Mouse (Mus musculus) natural killer cell, adult 2 months (primary cell): ENCODE measurements around the gene Arhgap35.

Source experiments
- DNase-seq, 2 experiments: peaks; one replicate each; pipeline ENCODE4 v3.0.0; 2022; ENCODE audit warnings: low spot score in 2 of 2

The Arhgap35 gene

DNA sequence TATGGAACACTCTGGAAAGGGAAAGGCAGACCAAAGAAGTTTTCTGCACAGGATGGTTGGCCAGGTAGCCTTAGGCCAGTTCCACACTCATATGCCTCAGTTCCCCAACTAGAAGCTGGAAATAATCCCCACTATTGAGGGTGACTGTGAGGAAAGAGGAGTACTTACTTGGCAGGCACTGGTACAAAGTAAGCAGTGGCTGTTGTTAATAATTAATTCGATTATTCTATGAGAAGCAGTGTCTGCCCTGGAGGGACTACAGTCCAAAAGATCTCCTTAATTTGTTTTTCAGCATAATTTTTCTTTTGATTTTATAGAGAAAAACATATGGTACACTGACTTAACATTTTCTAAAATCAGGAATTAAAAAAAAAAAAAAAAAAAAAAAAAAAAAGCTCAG, 10.7 kb downstream of the Arhgap35 start:
- no peak for DNase-seq

DNA sequence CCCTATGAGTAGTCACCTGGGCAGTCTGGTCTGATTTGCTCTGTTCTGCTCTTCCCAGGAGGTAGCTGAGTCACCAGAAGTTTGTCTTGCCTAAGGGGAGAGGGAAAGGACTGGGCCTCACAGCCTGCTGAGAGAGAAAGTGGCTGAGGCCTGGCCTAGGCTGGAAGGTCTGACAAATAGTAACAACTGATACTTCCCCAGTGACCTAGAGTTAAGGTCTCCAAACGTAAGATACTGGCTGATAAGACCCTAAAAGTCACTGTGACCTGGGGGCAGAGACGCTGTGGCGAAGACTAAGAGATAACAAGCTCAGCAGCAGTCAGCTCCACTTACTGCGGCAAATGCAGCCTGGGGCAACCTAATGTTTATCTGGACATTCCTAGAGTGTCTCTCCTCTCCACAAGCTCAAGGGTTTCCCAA, 13.1 kb downstream of the Arhgap35 start:
- no peak for DNase-seq

DNA sequence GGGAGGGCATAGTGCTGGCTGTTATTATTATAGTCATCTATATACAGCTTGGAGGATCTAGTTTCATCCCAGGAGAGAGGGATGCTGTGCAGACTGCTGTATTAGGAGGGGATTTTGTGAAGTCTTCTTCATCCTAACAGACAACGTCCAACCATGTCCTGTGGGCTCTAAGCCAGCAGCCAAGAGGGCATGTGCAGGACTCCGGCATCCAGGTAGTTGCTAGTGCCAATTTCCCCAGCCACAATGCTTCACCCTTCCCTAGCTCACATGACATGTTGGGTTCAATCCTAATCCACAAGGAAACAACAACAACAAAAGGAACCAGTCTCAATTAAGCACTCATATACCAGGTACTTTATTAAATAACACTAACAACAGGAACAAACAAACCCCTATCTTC, 15.8 kb downstream of the Arhgap35 start:
- no peak for DNase-seq

DNA sequence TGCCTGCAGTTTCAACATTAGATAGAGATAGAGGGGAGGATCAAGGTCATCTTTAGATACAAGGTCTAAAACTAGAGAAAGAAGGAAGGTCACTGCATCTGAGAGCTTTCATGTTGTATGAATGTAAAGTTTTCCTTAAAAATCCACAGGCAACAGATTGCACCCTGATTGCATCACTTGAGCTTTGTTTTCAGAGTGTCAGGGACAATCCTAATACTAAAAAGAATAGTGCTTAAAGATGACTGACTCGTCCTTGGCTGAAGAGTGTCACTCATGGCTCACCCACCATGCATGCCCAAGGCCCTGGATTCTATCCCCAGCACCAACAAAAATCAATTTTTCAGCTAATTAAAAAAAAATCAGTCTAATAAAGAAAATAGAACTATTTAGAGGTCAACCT, 23.5 kb downstream of the Arhgap35 start:
- no peak for DNase-seq

DNA sequence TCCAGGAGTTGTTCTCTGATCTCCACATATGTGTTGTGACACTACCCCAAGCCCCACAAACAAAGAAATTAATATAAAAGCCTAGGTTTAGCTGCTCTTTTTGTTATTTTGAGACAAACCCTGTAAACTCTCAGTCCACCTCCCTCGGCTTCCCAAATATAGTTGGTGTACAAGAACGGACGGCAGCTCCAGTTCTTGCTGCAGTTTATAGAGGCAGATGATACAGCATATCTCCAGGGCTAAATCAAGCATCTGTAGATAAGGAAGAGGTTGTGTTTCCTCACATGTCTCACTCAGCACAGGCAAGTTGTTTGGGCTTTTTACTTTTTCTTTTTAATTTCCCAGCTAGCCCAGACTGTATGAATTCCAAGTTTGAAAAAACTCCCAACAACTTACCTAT, 27.1 kb downstream of the Arhgap35 start:
- DNase-seq = no peak

DNA sequence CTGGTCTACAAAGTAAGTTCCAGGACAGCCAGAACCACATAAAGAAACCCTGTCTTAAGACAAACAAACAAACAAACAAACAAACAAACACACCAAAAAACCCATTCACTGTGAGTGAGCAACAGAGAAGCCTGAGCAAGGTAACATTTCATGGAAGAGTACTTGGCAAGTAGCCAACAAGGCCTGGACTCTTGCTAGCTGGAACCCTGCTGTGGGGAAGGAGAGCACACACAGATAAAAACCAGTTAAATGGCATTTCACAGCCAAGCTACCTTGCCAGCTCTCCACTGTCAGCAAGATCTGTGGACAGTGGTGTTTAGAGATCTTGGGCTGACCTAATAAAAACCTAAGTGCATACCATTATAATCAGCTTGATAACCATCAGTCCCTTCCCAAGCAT, 30.4 kb downstream of the Arhgap35 start:
- DNase-seq = no peak

DNA sequence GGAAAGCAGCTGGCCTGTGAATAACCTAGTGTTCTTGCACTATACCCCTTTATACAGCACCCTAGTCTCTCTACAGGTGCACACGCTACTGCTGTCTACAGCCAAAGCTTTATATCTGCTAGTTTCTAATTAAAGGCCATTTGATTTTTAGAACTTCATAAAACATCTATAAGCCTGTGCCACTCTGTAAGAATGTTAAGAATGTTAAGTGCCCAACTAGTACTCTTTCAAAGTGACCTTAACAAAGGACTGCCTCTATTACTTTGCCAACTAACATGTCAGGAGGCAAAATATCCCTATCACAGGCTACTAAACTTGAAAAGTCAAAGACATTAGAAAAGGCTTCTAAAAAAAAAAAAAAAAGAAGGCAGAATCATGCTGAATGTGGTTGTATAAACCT, 31.0 kb downstream of the Arhgap35 start:
- no peak for DNase-seq

DNA sequence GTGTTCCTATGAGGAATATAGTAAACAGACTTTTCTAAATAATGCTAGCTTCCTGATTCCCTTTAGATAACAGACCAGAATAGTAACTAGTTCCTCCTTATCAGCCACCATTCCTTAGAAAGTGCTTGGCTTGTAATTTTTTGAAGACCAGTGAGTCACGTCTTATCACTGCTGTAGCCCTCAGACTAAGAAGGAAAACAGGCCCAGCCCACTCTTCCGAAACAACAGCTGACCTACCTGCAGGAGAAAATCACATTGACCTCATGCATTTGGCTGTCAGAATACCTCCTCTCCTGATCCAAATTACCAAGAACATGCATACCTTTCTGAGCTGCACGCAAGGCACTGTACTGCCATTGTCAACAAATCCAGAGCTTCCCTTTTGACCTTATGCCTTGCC, 32.5 kb downstream of the Arhgap35 start:
- no peak for DNase-seq

DNA sequence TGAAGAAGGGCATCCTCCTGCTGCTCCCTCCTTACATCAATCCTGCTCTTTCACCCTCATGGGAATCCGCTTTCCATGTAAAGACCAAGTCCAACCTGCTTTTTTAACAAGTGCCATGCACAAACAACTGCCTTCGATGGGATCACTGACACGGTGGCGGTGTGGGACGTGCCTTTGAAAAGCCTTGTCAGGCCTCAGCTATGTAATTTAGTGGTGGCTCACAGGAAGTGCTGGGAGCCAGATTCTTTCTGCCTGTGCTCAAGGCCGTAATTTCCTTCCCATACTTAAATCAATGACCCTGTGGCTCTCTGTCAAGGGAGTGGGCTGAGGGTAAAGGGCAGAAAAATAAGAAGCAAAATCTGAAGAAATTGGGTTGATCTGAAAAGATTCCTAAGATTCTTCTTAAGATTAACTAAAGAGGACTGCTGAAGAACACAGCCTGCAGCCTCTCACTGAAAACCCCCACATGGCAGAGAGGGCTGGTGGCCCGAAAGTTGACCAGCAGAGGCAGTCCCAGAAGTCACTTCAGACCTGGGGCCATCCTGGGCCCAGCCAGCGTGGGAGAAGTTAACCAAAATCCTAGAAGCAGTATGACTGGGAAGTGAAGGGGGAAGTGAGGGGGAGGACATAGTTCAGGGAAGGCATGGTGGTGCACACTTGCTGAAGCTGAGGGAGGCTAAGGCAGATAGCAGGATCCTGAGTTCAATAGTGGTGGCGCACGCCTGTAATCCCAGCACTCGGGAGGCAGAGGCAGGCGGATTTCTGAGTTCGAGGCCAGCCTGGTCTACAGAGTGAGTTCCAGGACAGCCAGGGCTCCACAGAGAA, 33.3 kb downstream of the Arhgap35 start:
- no peak for DNase-seq

DNA sequence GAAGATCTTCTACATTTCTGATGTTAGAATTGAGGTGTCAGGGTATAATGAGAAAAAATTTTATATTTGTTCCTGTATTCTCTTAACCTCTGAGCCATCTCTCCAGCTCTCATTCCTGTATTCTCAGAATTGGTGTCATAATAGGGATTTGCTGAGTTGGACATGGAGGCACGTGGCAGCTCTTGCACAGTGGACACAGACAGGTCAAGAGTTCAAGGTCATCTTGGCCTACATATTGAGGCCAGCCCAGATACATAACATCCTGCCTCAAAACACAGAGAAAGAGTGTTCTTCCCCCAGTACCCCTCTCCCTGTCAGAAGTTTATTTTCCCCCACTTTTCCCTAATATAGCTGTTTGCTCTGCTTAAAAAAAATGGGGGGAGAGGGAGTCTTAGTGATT, 38.1 kb downstream of the Arhgap35 start:
- DNase-seq = no peak

DNA sequence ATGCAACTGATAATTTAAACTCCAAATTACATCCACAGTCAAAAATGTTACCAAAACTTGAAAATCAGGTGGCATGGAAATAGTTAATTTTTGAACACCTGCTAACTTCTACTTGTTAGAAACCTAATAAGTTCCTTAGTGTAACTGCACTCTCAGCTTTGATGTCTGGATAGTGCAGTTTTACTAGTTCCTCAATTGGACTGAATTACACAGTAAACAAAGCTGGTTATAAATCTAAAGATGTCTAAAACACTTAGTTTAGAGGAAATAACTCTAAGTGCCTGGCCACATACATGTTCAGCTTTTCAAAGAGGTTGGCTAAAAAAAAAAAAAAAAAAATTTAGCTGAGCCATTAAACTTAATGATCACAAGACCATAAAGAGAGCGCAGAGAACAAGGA, 43.6 kb downstream of the Arhgap35 start:
- DNase-seq = no peak

DNA sequence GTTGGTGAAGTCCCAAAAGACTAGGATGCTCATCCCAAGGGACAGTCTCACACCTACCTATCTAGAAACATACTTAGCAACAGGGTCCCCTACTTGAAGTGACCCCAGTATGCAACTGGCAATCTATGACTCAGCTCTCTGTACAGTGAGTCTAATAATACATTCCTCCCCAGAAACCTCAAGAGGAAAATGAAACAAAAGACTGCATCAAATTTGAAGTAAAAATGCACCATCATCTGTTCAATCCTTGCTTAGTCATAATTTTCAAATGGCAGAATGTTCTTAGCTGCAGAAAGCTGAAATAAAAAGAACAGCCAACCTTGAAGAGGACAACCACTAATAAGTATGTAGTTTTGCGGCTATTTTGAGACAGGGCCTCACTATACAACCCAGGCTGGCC, 44.1 kb downstream of the Arhgap35 start:
- no peak for DNase-seq

DNA sequence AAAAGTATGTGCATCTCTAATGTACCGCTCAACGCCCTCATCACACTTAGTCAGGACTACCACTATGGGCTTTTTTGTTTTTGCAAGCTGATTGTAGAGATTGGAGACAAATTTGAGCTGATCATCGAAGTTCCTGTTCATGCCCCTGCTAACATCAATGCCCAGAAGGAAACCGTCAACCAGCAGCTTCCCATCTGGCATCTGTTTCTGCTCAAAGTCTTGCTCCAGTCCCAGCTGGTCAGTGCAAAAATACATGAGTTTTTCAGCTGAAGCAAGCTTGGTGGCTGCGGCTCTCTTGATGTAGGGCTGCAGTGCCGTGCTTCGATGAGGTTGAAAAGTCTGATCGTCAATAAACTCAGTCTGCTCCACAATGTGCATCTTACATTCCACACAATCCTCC, 50.3 kb downstream of the Arhgap35 start:
- no peak for DNase-seq

DNA sequence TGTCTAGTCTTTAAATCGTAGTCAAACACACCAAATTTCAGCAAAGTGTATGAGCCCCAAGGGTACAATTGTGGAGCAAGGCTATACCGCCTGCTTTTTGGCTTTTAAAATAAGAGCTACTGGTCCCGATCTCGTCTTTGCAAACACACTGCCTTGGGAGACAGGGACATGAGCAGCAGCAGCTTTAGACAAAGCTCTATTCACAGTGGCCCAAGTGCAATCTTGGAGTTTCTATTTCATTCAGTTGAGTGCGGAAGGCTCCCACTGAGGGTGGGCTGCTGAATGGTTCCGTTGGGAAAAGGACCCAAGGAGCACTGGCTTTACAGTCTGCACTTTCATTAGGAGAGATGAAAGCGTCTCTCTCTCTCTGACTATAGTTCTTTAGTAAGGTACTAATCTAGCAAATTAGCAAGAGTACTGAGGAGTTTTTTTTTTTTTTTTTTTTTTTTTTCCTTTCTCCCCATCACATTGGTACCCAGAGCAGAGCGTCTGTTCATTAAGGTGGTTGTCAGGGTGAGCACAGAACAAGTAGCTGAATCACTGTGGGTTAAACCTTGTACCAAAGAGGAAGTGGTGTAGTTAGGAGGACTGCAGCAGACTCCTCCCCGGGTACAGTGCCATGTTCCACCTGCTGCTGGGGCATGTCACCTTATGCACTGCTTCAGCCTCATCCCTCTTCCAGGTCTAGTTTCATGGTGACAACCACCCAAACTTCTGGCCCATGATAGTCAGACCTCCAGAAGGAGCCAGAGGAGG, 56.8 kb downstream of the Arhgap35 start:
- DNase-seq = no peak

DNA sequence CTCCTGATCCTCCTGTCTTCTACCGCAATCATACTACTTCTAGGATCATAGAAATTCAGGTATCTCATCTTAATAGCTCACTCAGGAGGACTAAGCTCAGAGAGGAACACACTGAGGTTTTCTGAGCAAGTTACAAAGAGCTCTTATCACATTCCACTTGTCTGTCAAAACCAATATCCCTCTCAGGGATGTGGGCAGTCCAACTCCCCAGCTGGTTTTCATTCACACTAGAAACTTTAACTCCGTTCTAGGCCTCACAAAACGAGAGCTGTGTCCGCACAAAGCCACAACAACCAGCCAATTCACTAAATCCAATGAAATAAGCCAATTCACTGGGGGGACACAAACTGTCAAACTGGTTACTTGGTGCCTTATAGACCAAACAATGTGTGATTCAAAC, 57.5 kb downstream of the Arhgap35 start:
- no peak for DNase-seq

DNA sequence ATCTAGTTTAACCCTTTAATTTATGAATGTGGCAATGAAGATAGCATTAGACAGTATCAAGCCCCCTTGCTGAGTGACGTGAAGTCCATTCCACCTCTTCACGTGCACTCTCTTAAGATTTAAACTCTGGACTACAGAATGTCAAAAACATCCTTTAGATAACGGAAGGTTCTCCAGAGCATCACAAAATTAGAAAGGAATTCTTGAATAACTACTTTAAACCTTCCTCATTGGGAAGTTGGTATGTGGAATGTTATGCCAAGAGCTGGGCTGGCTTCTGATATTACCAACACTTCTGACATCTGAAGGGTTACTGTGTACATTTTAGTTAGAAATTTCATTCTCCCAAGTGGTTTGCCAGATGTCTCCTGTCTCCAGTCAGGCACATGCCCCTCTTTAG, 60.6 kb downstream of the Arhgap35 start:
- no peak for DNase-seq

DNA sequence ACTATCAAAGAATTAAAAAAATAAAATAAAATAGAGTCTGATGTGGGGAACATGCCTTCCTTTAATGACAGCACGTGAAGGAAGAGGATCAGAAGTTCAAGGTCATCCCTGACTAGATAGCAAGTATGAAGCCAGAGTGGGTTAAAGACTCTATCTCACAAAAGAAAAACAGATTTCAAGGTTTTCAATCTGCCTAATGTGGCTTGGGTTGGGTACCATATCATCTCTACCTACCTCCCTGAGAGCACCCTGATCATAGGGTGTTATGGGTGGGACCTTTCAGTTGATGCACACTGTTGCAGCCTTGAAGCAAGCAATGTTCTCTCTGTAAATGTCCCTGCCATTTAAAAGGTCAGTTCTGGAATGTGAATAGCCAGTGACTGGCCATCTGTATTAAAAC, 63.2 kb downstream of the Arhgap35 start:
- no peak for DNase-seq

DNA sequence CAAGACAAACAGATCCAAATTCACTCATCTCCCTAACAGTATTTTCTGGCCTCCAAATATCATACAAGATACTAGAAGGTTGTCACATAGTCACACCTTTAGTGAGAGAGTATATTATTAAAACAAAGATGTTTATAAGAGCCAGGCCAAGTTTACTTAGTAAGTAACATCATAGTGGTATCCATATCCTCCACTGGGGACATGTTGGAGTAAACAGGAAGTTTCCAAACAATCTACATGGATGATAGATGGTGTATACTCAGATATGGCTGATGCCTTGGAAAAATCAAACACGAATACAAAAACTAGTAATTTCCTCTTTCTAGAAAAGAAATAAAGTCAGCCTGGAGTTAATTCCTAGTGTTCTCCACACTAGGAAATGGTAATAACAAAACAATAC, 65.5 kb downstream of the Arhgap35 start:
- no peak for DNase-seq

DNA sequence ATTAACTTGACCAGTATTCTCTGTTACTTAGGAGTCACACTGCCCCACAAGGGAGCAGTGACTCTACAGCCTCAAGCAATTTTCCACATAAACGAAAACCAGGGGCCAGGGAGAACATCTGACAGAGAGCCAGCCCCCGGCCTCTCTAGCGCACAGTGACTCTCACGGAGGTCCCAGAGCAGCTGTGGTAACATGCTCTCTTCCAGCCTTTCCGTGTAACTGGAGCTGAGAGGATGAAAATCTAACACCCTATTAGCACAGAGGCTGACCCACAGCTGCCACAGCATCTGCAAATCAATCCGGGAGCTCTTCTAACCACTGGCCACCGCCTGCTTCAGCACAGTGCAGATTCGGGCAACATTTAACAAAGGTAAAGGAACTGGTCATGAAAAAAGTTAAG, 70.0 kb downstream of the Arhgap35 start:
- no peak for DNase-seq

DNA sequence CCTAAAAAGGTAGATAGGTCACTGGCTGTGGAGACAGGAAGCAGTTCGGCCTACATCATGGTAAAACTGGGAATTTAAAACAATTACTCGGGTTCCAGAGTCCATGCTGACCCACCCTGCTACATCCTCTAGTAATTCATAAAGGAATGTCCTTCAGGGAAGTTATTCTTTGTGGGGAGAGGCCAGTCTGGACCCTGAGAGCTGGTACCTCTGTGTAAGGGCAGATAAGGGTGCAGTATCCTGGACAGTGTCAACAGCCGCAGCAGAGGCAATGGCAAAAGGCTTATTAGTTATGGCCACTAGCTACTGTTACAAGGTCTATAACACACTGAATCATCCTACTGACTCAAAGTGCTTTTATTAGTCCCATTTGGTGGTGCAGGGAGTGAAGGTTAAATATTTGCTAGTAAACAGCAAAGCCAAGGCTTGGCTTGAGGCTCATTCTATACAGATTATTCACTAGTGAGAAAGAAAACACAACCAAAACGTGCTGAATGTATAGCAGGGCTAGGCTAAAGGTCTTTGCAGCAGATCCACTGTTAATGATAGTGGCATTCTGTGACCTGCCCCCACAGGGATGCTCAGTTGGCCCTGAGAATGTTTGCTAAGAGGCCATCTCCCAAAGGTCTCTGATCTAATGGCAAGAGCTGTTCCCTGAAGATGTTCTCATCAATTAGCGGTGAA, 77.4 kb downstream of the Arhgap35 start:
- DNase-seq = no peak

DNA sequence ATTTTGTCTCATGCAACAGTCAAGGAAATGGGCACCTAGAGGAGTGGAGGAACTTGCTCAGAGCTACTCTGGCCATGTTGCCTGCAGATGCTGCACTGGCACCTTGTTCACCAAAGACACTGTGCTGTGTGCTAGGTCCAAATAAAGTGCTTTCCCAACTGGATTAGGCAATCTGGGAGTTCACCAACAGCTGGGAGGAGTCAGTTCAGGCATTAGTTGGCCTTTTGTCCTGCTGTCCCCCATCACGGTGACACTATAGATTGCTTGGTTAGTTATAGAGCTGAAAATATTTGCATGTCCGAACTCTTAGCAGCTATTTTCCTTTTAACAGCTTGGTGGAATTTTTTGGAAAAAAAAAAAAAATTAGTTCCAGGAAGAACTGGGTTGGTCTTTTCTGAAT, 88.8 kb downstream of the Arhgap35 start:
- no peak for DNase-seq

DNA sequence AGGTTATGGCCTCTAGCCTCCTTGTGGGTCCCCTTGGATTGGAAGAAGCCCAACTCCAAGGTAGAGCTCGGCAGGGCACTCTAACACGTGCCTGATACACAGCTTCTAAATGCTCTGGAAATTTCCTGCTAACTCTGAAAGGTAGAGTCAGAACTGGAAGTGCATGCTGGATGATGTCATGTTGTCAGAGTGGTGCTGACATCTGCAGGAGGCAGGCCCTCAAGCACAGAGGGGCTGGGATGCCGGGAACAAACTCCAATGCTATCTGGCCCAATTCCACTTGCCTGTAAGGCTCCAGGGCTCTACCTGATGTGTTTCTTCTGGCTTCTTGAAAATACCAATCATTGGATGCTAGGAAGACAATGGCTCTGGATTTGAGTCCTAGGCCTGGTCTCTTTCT, 89.3 kb downstream of the Arhgap35 start:
- DNase-seq = no peak

DNA sequence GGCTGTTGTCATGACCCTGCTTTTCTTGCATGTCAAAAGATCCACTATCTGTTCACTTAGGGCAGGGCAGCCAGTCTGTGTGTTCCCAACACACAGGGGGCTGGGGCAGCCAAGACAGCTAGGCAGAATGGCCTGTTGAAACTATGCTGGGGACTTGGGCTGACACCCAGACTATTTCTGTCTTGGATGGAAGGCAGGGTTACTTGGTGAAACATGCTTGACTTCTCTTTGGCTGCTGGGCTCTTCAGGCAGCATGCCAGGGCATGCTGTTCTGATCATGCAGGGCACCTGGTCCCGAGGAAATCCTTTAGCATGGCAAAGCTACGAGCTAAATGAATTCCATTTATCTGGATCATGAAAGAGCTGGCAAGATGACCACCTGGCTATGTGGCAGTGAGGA, 90.5 kb downstream of the Arhgap35 start:
- DNase-seq = no peak
